Mouse (Mus musculus) forelimb bud, embryonic 11.5 days (tissue): ENCODE data around the gene Rasgef1a.

Experiments
- DNase-seq: peaks from one replicate; pipeline ENCODE4 v3.0.0-alpha.2; 2012; ENCODE audit warnings: low read depth, low spot score

Gene Rasgef1a

GRCm38 (mm10) chr6:118010756-118011615, at the start of gene Rasgef1a:
TSS of gene Rasgef1a (plus strand) at chr6:118011438.
- DNase-seq: no peak

GRCm38 (mm10) chr6:117963201-117963600, 48.0 kb upstream of the Rasgef1a start:
- DNase-seq: no peak

DNA sequence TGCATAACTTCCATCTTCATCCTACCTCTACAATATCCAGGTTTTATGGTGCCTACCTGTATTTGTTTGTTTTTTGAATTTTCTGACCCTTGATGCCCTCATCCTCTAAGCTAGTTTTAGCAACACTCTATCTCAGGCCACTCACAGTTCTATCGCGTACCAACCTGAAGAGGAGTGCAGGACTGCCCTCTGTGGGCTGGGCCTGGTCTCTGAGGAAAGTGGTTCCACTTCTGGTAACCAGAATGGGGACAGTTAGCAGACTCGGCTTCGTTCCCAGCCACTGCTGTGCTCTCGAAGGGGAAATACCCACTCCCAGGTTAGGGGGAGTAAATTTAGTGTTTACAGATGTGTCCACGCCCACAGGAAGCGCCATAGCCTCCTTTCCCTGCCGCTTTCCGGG, 44.5 kb upstream of the Rasgef1a start:
- no peak for DNase-seq

DNA sequence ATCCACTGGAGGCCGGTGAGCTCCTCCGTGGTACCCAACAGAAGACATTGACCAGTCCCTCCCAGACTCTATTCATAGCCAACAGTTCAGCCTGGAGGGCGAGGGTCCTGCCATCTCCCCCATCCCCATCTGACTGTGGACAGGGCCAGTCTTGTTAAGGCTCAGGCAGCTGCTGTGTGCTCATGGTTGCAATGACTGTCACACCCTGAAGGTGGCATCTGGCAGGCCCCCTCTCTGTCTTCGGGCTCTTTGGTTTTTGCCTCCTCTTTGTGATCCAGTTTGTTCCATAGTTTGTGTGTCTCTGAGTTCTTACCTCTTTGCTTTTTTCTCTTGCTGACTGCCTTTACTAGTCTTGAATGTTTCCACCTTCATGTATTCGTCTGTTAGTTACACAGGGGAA, 24.1 kb upstream of the Rasgef1a start:
- DNase-seq: no peak

DNA sequence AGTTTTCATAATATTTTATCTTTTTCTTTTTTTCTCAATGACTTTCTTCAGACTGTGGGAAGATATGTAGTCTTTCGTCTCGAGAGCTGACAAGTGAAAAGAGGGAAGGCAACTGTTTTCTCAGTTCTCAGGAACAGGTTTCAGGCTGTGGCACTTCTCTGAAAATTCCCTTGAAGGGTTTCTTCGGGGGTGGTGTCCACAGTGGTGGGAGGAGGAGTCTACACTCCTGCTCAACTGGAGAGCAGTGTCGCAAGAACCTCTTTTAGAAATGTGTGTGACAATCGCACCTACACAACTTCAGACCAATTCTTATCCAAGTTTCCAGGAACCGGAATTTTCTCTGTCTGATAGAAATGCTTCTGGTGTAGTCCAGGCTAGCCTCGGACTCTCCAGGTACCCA, 22.0 kb upstream of the Rasgef1a start:
- DNase-seq: no peak

DNA sequence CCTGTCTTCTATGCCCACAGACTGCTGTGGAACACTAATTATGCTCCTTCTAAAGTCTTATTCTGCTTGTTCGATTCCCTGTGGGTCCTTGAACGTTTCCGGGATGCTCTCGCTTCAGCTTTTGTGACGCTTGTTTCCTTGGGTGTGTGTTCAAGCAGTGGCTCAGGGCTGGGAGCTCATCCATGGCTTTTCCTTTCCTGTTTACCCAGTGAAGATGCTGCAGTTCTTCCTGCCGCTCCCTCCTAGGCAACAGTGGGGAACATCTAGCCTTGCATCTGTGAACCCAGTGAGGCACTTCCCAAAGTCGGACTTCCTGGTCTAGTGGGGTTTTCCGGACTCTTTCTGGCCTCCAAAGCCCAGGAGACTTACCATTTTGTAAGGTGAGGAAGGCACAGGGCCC, 20.6 kb upstream of the Rasgef1a start:
- DNase-seq: no peak

DNA sequence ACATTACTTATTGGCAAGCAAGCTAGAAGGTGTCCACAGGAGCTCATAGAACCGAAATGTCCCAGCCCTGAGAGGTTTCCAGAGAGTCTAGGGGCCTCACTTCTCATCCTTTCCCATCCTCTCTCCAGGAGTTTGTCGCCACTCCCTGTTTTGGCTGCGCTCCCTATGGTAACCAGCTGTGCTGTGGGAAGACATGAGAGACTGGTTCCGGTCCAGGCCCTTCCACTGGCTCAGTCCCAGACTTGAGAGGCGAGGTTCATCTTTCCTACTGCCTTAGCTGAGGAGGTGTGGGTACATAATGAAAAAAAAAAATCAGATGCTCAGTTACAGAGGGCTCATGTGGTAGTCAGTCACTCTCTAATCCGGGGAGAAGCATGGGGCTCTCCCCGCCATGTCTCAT, 19.9 kb upstream of the Rasgef1a start:
- no peak for DNase-seq

DNA sequence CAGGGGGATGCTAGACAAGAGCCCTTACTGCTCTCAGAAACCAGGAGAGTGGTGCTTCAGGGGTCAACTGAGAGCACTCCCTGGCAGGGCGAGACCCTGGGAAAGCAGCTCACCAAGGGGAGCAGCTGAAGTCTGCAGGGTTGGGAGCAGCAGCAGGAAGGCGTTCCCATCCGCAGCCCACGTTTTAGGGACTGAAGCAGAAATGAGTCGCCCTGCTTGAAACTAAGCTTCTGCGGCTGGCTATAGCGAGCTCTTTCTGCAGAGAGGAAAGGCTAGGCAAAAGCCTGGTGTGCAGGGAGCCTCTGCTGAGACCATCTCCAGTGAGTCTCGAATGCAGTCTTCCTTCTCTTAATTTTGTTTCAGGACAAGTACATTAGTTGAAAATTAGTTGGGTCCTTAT, 19.3 kb upstream of the Rasgef1a start:
- no peak for DNase-seq

DNA sequence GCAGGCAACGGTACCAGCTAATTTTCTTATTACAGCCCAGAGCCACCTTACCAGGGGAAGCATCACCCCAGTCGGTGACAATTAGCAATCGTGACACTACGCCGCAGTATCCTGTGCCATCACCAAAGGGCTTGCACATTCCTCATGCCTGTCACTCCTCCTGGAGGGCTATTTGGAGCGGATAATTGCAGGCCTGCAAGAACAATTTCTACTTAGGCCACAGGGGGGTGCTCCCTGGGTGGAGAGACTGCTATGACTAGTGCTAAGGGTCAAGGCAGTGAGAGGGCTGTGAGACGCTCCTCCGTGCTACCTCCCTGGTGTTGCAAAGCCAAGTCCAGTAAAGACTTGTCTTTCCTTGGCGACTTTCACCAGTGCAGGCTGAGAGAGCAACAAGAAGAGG, 16.1 kb upstream of the Rasgef1a start:
- DNase-seq: no peak

GRCm38 (mm10) chr6:118001272-118001671, 10.0 kb upstream of the Rasgef1a start:
- DNase-seq: peak; percentile 69

DNA sequence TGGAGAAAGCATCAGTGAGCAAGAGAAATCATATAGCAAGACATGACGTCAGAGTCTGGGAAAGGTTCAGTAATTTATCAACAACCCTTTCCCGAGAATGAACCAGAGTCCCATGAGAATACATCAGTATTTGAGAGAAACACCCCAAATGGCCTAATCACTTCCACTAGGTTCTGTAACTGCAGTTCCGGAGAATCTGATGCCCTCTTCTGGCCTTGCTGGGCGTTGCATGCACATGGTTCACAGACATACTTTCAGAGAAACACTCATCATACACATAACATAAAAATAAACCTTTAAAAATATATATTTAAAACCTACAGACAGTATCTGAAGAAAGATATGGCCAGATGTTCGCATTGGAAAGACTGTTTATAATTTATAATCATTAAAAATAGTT, 3.9 kb upstream of the Rasgef1a start:
- no peak for DNase-seq

GRCm38 (mm10) chr6:118007843-118008539, 3.2 kb upstream of the Rasgef1a start:
- no peak for DNase-seq

- no peak for DNase-seq
These were observed 982 bp upstream of the Rasgef1a start for GRCm38 (mm10) chr6:118010256-118010655.

DNA sequence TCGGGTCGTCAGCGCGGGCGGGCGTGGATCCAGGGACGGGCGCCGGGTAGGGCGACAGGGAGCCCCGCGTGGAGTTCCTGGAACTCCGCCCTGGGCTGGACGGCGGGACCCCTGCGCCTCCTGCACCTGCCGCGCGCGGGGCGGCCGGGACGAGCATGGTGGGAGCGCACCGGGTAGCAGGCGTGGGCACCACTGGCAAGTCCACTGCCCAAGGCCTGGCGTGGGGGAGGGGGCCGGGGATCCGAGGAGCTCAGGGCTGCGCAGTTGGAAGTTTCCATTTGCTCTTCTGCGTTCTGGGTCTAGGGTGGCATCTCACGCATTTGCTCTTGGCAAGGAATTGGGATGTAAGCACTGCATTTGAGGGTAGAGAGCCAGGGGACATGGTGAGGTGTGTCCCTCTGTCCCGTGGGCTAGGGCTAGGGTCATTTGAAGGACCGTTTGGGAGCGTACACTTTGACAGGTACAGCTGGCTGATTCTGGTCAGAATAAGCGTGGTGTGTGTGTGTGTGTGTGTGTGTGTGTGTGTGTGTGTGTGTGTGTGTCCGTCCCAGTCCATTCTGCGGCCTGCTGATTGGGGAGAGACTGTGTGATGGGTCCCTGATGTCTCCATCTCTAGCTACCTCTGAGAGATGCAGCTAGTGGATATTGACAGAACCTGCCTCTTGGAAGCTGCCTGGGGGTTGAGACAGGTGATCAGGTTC, 528 bp downstream of the Rasgef1a start:
- DNase-seq: no peak

DNA sequence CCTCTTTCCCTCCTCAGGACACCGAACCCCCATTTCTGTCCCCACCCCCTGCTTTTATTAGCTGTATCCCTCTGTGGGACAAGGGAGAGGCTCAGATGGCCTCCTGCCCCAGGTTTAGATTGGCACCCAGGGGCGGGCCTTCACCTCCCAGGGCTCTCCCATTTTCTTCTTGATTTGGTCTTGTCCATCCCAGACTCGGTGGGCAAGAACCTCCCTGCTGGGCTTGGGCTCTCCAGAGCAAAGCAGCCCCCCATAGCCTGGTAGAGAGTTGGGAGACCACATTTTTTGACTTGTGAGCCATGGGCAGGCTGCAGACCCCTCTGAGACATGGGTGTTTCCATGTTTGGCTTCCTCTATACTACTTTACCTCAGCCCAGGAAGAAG, 1.1 kb downstream of the Rasgef1a start:
- no peak for DNase-seq

DNA sequence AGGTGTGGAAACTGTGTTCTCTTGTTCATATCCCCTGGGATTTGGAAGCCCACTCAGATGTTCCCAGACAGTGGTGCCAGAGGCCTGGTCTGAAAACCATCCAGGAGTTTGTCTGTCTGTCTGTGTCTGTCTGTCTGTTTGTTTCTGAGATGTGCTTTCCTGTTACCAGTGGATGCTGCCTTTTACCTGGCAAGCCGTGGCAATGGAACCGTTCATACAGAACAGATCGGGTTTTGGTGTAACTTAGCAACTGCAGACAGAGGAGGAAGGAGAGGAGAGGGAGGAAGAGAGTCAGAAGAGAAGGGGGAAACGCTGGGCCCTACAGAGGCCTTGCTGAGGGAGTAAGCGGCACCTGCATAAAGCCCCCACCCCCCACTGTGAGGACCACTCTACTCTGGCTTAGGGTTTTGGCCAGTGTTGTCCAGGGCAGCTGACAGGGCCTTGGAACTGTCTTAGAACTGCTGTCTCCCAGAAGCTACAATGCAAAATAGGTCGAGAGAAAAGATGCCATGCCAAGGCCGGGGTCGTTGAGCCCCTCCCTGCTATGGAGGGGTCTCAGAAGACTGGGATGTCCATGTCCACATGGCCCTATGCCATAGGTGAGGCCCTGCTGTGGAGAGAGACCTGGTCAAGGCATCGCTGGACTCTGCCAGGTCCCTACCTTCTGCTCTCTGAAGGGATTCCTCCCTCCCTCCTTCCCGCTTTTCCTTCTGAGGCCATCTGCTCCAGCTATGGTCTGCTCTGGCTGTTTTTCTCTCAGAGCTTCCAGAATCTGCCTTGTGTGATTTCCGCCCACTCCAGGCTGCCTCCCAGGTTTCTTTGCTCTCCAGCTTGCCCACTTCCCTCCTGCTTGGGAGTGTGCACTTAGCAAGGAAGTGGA, 2.0 kb downstream of the Rasgef1a start:
- no peak for DNase-seq

DNA sequence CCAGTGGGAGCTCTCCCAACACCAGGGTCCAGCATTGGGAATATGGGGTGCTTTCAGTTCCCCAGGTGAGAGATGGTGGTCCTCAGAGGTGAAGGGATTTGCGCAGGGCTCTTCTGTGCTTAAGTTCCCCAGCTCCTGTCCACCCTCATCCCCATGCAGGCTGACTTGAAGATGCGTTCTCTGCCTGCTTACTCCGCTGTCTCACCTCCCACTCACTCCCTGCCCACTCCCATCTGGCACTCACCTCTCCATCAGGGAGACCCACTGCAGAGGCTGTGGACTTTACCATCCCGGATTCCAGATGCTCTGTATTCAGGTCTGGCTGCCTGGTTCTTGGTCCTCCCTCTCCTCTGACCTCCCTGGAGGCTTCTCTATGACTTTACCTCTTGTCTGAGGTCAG, 3.6 kb downstream of the Rasgef1a start:
- DNase-seq: no peak

DNA sequence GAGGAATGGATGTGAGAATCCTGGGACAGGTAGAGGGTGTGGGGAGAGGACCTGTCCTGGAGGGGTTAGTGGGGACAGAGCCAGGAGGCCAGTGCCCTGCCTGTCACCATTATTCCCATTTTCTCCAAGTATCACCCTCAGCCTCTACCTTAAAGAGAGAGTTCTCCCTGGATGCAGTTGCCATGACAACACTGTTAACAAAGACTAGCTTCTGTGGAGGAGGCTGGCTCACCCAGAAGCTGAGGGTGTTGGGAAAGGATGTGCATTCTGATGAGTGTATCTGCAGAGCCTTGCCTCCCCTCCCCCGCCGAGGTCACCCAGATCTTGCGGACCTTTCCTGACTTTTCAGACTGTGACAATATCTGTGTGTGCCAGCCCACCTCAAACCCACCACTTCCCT, 4.7 kb downstream of the Rasgef1a start:
- no peak for DNase-seq

DNA sequence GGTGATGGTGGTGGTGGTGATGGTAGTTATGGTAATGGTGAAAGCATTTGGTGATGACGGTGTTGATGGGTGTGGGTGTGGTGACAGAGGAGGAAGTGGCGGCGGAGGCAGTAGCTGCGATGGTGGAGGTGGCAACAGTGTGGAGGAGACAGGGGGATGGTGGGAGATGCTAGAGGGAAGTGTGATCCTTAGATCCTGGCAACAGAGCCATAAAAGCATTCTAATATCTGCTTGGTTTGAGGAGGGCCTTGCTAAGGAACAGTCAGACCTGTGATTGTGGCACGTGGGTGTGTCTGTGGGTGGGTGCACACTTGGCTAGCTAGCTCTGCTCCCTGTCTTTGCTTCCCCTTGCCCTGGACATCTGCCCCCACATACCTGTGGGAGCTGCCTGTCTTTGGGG, 7.4 kb downstream of the Rasgef1a start:
- no peak for DNase-seq

GRCm38 (mm10) chr6:118019569-118019968, 8.3 kb downstream of the Rasgef1a start:
- DNase-seq: no peak

GRCm38 (mm10) chr6:118022898-118023635, 11.8 kb downstream of the Rasgef1a start:
- no peak for DNase-seq
